Mouse (Mus musculus): ENCODE measurements around the gene Gm17334. TPM values are rescaled to one million over a fixed set of nuclear protein-coding genes. Genes with fewer than 3 reads are reported as not detected.
A peak's percentile ranks its signal among the peaks of the same experiment; 100 is the strongest.

Gm17334 gene
- polyA plus RNA-seq, 1 experiment from 2014 or later, result not detected

GRCm38 (mm10) chr11:53749716-53750352 is 23.2 kb downstream of the Gm17334 start:
- Histone ChIP-seq H3K4me1 (no peaks in the 10 kb centered on the region), H3K4me3 (no peak overlapping the region), H3K27ac (replicated peaks) (no peak overlapping the region), H3K36me3 (replicated peaks) (no peaks in the 10 kb centered on the region), H3K9me3 (no peaks in the 10 kb centered on the region), H3K27me3 (replicated peaks; ENCODE audit: low read depth, poor library complexity, severe bottlenecking) (no peaks in the 10 kb centered on the region)
- WGBS, result 50% methylated on average over 5 of the region's 5 CpGs
- no peak for DNase-seq (ENCODE audit: low spot score)

- Histone ChIP-seq H3K27ac (replicated peaks) (no peak overlapping the region), H3K9me3 (no peaks in the 10 kb centered on the region), H3K4me1 (no peaks in the 10 kb centered on the region), H3K27me3 (replicated peaks; ENCODE audit: low read depth, poor library complexity, severe bottlenecking) (no peaks in the 10 kb centered on the region), H3K4me3 (no peak overlapping the region), H3K36me3 (replicated peaks) (no peaks in the 10 kb centered on the region)
- 74% methylated on average over 4 of the region's 4 CpGs for WGBS
- DNase-seq (ENCODE audit: low spot score), result no peak
Measured at GRCm38 (mm10) chr11:53749306-53749705, 23.7 kb downstream of the Gm17334 start.

- DNase-seq (ENCODE audit: low spot score), result no peak
- Histone ChIP-seq H3K4me3 (no peak overlapping the region), H3K9me3 (no peaks in the 10 kb centered on the region), H3K4me1 (no peaks in the 10 kb centered on the region), H3K27me3 (replicated peaks; ENCODE audit: low read depth, poor library complexity, severe bottlenecking) (no peaks in the 10 kb centered on the region), H3K36me3 (replicated peaks) (no peaks in the 10 kb centered on the region), H3K27ac (replicated peaks) (no peak overlapping the region)
- 93% methylated on average over 6 of the region's 6 CpGs for WGBS
Measured at GRCm38 (mm10) chr11:53748614-53749013, 24.4 kb downstream of the Gm17334 start.

- Histone ChIP-seq H3K27ac (replicated peaks) (no peak overlapping the region), H3K4me1 (no peaks in the 10 kb centered on the region), H3K4me3 (no peak overlapping the region), H3K27me3 (replicated peaks; ENCODE audit: low read depth, poor library complexity, severe bottlenecking) (no peaks in the 10 kb centered on the region), H3K9me3 (no peaks in the 10 kb centered on the region), H3K36me3 (replicated peaks) (no peaks in the 10 kb centered on the region)
- WGBS, result 89% methylated on average over 9 of the region's 9 CpGs
- no peak for DNase-seq (ENCODE audit: low spot score)
Measured at GRCm38 (mm10) chr11:53747985-53748384, 25.0 kb downstream of the Gm17334 start.

- no peak for DNase-seq (ENCODE audit: low spot score)
Measured at GRCm38 (mm10) chr11:53745260-53745659, 27.7 kb downstream of the Gm17334 start.

GRCm38 (mm10) chr11:53742353-53742752 is 30.6 kb downstream of the Gm17334 start:
- H3K9me3 ChIP-seq, result no peaks in the 10 kb centered on the region
- no peak for DNase-seq (ENCODE audit: low spot score)
- no peaks in the 10 kb centered on the region for H3K27me3 ChIP-seq (replicated peaks; ENCODE audit: low read depth, poor library complexity, severe bottlenecking)
- peaks cover 4% of the 10 kb centered on the region; the same call in 1 of the 2 replicates for H3K4me1 ChIP-seq
- H3K27ac ChIP-seq (replicated peaks), result no peak overlapping the region
- H3K36me3 ChIP-seq (replicated peaks), result no peaks in the 10 kb centered on the region
- no peak overlapping the region for H3K4me3 ChIP-seq
- WGBS, result 6% methylated on average over 5 of the region's 5 CpGs

More at GRCm38 (mm10) chr11:53745260-53745659, 27.7 kb downstream of the Gm17334 start:
- H3K27ac ChIP-seq (replicated peaks), result no peak overlapping the region
- H3K27me3 ChIP-seq (replicated peaks; ENCODE audit: low read depth, poor library complexity, severe bottlenecking), result no peaks in the 10 kb centered on the region
- no peaks in the 10 kb centered on the region for H3K9me3 ChIP-seq
- H3K4me1 ChIP-seq, result peaks cover 4% of the 10 kb centered on the region; the same call in 1 of the 2 replicates
- H3K4me3 ChIP-seq, result no peak overlapping the region
- no peaks in the 10 kb centered on the region for H3K36me3 ChIP-seq (replicated peaks)
- 90% methylated on average over 2 of the region's 2 CpGs for WGBS

DNA sequence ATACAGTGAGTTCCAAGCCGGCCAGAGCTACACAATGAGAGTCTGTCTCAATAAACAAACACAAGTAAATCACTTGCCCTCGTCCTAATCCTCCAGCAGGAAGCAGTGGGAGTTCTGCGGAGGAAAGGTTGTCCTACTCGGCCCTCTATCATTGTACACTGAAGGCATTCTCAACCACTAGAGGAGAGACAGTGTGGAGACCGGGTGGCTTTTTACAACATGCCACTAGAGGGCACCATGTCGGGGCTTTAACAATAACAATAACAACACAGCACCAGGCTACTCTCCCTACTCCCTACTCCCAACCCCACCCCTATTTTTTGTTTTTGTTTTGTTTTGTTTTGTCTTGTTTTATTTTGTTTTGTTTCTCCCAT is 35.4 kb downstream of the Gm17334 start:
- 45% methylated on average over 6 of the region's 6 CpGs for WGBS
- Histone ChIP-seq H3K4me3 (no peak overlapping the region), H3K4me1 (peaks cover 4% of the 10 kb centered on the region; the same call in 1 of the 2 replicates), H3K9me3 (no peaks in the 10 kb centered on the region), H3K27me3 (replicated peaks; ENCODE audit: low read depth, poor library complexity, severe bottlenecking) (no peaks in the 10 kb centered on the region), H3K27ac (replicated peaks) (no peak overlapping the region), H3K36me3 (replicated peaks) (no peaks in the 10 kb centered on the region)
- DNase-seq (ENCODE audit: low spot score), result peak; percentile 48

DNA sequence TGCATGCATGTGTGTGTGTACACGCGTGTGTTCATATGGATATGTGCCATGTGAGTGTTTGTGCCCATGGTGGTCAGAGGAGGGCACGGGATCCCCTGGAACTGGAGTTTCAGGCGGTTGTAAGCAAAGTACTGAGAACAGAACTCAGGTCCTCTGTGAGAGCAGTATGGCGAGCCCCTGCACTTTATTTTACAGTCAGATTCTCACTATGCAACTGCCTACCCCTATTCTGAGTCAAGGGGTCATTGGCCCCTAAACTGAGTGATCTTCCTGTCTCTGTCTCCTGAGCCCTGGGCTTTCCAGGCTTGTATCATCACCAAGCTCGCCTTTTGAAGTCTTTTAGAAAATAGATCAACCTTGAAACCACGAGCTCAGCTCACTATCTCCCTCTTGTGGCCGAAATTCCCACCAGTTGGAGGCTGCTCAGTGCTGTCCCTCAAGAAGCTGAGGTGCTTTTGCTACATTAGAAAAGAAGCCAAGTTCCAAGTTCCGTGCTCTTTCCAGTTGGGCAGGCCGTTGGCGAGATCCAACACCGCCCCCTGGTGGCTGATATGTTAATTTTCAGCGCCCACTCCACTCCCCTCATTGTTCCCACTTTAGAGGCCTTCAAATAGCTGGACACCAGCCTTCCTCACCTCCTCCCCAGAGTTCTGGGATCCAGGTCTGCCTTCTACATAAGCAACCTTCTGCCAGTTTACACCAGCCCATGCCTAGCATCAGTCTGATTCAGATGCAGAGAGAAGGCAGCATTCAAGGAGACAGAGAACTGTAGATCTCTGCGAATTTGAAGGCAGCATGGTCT is 36.0 kb downstream of the Gm17334 start:
- no peaks in the 10 kb centered on the region for H3K36me3 ChIP-seq (replicated peaks)
- H3K4me3 ChIP-seq, result no peak overlapping the region
- peak; percentile 84 for DNase-seq (ENCODE audit: low spot score)
- 51% methylated on average over 14 of the region's 14 CpGs for WGBS
- H3K4me1 ChIP-seq, result no peaks in the 10 kb centered on the region
- no peaks in the 10 kb centered on the region for H3K27me3 ChIP-seq (replicated peaks; ENCODE audit: low read depth, poor library complexity, severe bottlenecking)
- no peak overlapping the region for H3K27ac ChIP-seq (replicated peaks)
- H3K9me3 ChIP-seq, result no peaks in the 10 kb centered on the region

DNA sequence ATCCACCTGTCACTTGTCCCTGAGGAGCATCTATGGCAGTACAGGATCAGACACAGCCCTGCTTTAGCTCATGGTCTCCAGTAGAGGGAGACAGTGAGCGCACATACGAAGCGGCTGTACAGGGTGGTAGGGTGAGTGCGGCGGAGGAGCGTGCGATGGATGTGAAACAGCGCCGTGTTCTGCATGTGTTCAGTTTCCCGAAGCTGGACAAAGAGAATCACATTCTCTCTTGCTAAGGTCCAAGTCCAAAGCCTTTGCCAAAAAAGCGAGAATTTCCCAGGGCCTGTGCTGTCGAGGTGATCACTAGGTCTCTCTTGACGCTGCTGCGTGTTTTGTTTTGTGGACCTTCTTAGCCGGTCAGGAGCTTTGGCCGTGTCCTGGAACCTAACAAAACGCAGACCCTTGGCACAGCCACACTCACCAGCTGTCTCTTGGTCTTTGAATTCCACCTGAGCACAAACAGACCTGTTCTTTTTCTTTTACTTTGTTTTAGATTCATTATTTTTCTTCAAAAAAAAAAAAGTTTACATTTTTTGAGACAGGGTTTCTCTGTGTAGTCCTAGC is 37.2 kb downstream of the Gm17334 start:
- Histone ChIP-seq H3K27ac (replicated peaks) (no peak overlapping the region; the same call in 1 of the 2 replicates), H3K4me3 (peak overlapping the region; percentile 39; the same call in 1 of the 2 replicates), H3K9me3 (no peaks in the 10 kb centered on the region), H3K4me1 (no peaks in the 10 kb centered on the region), H3K36me3 (replicated peaks) (no peaks in the 10 kb centered on the region), H3K27me3 (replicated peaks; ENCODE audit: low read depth, poor library complexity, severe bottlenecking) (no peaks in the 10 kb centered on the region)
- DNase-seq (ENCODE audit: low spot score), result peak; percentile 81
- WGBS, result 27% methylated on average over 17 of the region's 17 CpGs

GRCm38 (mm10) chr11:53734970-53735681 is 37.9 kb downstream of the Gm17334 start:
- Histone ChIP-seq H3K4me1 (no peaks in the 10 kb centered on the region), H3K36me3 (replicated peaks) (no peaks in the 10 kb centered on the region), H3K9me3 (no peaks in the 10 kb centered on the region), H3K27me3 (replicated peaks; ENCODE audit: low read depth, poor library complexity, severe bottlenecking) (no peaks in the 10 kb centered on the region), H3K4me3 (no peak overlapping the region), H3K27ac (replicated peaks) (no peak overlapping the region)
- no peak for DNase-seq (ENCODE audit: low spot score)
- 72% methylated on average over 18 of the region's 18 CpGs for WGBS

GRCm38 (mm10) chr11:53734431-53734830 is 38.6 kb downstream of the Gm17334 start:
- H3K27me3 ChIP-seq (replicated peaks; ENCODE audit: low read depth, poor library complexity, severe bottlenecking), result no peaks in the 10 kb centered on the region
- WGBS, result 84% methylated on average over 2 of the region's 2 CpGs
- H3K4me1 ChIP-seq, result no peaks in the 10 kb centered on the region
- H3K9me3 ChIP-seq, result no peaks in the 10 kb centered on the region
- H3K4me3 ChIP-seq, result no peak overlapping the region
- H3K27ac ChIP-seq (replicated peaks), result no peak overlapping the region
- H3K36me3 ChIP-seq (replicated peaks), result no peaks in the 10 kb centered on the region
- DNase-seq (ENCODE audit: low spot score), result no peak

DNA sequence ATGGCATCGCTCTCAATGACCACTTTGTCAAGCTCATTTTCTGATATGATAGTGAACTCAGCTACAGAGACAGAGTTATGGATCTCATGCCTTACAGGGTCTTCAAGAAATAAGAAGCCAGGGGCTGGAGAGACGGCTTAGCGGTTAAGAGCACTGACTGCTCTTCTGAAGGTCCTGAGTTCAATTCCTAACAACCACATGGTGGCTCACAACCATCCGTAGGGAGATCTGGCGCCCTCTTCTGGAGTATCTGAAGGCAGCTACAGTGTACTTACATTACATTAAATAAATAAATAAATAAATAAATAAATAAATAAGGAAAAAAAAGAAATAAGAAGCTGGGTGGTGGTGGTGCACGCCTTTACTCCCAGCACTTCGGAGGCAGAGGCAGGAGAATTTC is 39.2 kb downstream of the Gm17334 start:
- no peak overlapping the region for H3K4me3 ChIP-seq
- DNase-seq (ENCODE audit: low spot score), result no peak
- WGBS, result 88% methylated on average over 7 of the region's 7 CpGs

More for the DNA sequence above, 39.2 kb downstream of the Gm17334 start:
- Histone ChIP-seq H3K27me3 (replicated peaks; ENCODE audit: low read depth, poor library complexity, severe bottlenecking) (no peaks in the 10 kb centered on the region), H3K4me1 (no peaks in the 10 kb centered on the region), H3K36me3 (replicated peaks) (no peaks in the 10 kb centered on the region), H3K27ac (replicated peaks) (no peak overlapping the region), H3K9me3 (no peaks in the 10 kb centered on the region)

Measured in embryonic facial prominence, embryonic 10.5 days (tissue).